Mouse (Mus musculus) limb, embryonic 13.5 days (tissue): ENCODE data around the gene Serhl. TPM values are rescaled to one million over a fixed set of nuclear protein-coding genes. Genes with fewer than 3 reads are reported as not detected.
A peak's percentile ranks its signal among the peaks of the same experiment; 100 is the strongest.
"Not testable (repeated sequence)": the region's sequence is repeated elsewhere in the genome, so short reads cannot be mapped to it uniquely, and the experiment has no call there.

Experiments
- ATAC-seq: fragments of 200-750 bp; cut with Nextera tagmentation; 2 replicates; pipeline ENCODE4 v1.8.0; 2017; ENCODE audit warnings: low read depth, moderate number of reproducible peaks, moderate TSS enrichment; ENCODE audit not compliant: low FRiP score
- H3K27ac ChIP-seq: fragments of 300-500 bp; sonication (generic); 2 replicates; pipeline ENCODE4 v1.5.1; 2015; ENCODE audit warnings: inconsistent platforms, mild to moderate bottlenecking, moderate library complexity
- H3K27me3 ChIP-seq: fragments of 300-500 bp; sonication (generic); 2 replicates; pipeline ENCODE4 v1.6.1; 2015; ENCODE audit warnings: mild to moderate bottlenecking, inconsistent platforms
- H3K36me3 ChIP-seq: fragments of 300-500 bp; sonication (generic); 2 replicates; pipeline ENCODE4 v1.6.1; 2015; ENCODE audit warnings: inconsistent platforms, mild to moderate bottlenecking, moderate library complexity
- H3K4me1 ChIP-seq: fragments of 300-500 bp; sonication (generic); 2 replicates; pipeline ENCODE4 v1.6.1; 2015; ENCODE audit warnings: inconsistent platforms
- H3K4me2 ChIP-seq: fragments of 300-500 bp; sonication (generic); replicated peaks from 2 replicates; pipeline ENCODE4 v1.6.1; 2015; ENCODE audit warnings: inconsistent platforms, mild to moderate bottlenecking, moderate library complexity
- H3K4me3 ChIP-seq: fragments of 300-500 bp; sonication (generic); 2 replicates; pipeline ENCODE4 v1.5.1; 2015; ENCODE audit warnings: moderate library complexity, mild to moderate bottlenecking, inconsistent platforms
- H3K9ac ChIP-seq: fragments of 300-500 bp; sonication (generic); 2 replicates; pipeline ENCODE4 v1.6.1; 2015; ENCODE audit warnings: mild to moderate bottlenecking, inconsistent platforms
- H3K9me3 ChIP-seq: fragments of 300-500 bp; sonication (generic); 2 replicates; pipeline ENCODE4 v1.6.1; 2016; ENCODE audit warnings: inconsistent platforms
- WGBS: fragments of 180-500 bp; shearing (Covaris S2); methylation state at CpG from one replicate; pipeline ENCODE4 v1.1.7; 2015; 5-methylcytosine and 5-hydroxymethylcytosine counted together
- polyA plus RNA-seq: library from polyadenylated mRNA; unstranded; fragments of >200 nt; fragmentation: Nextera tagmentation; extraction: Ambion mirVana; gene quantifications from 2 replicates; pipeline ENCODE4 v1.2.1, GENCODE M21; 2015

The Serhl gene
- polyA plus RNA-seq, 1 experiment from 2014 or later, result 58.9 TPM

- Histone ChIP-seq H3K4me2 (no peak overlapping the region), H3K9ac (no peak overlapping the region), H3K4me1 (peaks cover 22% of the 10 kb centered on the region), H3K27ac (no peak overlapping the region), H3K9me3 (peaks cover 4% of the 10 kb centered on the region; the same call in 1 of the 2 replicates), H3K4me3 (no peak overlapping the region), H3K27me3 (peaks cover 4% of the 10 kb centered on the region), H3K36me3 (no peaks in the 10 kb centered on the region)
- WGBS, result 52% methylated on average over 5 of the region's 5 CpGs
- ATAC-seq, result no peak
These were observed 30.1 kb upstream of the Serhl start for GRCm38 (mm10) chr15:83059233-83059660.

- 17% methylated on average over 5 of the region's 5 CpGs for WGBS
- Histone ChIP-seq H3K27ac (no peak overlapping the region), H3K9me3 (peaks cover 4% of the 10 kb centered on the region; the same call in 1 of the 2 replicates), H3K4me2 (no peak overlapping the region), H3K4me1 (peaks cover 14% of the 10 kb centered on the region), H3K36me3 (no peaks in the 10 kb centered on the region), H3K9ac (no peak overlapping the region), H3K4me3 (no peak overlapping the region), H3K27me3 (no peaks in the 10 kb centered on the region; the same call in 1 of the 2 replicates)
- peak; percentile 38 for ATAC-seq
These were observed 27.6 kb upstream of the Serhl start for GRCm38 (mm10) chr15:83061689-83062088.

GRCm38 (mm10) chr15:83062582-83062981, 26.7 kb upstream of the Serhl start:
- H3K4me2 ChIP-seq, H3K9me3 ChIP-seq, ATAC-seq, H3K4me1 ChIP-seq, H3K27me3 ChIP-seq, H3K27ac ChIP-seq, H3K4me3 ChIP-seq, H3K36me3 ChIP-seq, H3K9ac ChIP-seq: not testable (repeated sequence)
- WGBS, result 93% methylated on average over 2 of the region's 2 CpGs

- Histone ChIP-seq H3K36me3 (no peaks in the 10 kb centered on the region), H3K27me3 (no peaks in the 10 kb centered on the region; the same call in 1 of the 2 replicates), H3K4me2 (no peak overlapping the region), H3K4me3 (no peak overlapping the region), H3K9me3 (no peaks in the 10 kb centered on the region), H3K9ac (no peak overlapping the region), H3K4me1 (peaks cover 10% of the 10 kb centered on the region), H3K27ac (no peak overlapping the region)
- 71% methylated on average over 4 of the region's 4 CpGs for WGBS
- no peak for ATAC-seq
These were observed 23.8 kb upstream of the Serhl start for GRCm38 (mm10) chr15:83065543-83065942.

- 87% methylated on average over 5 of the region's 5 CpGs for WGBS
- H3K9me3 ChIP-seq, result no peaks in the 10 kb centered on the region
- no peak overlapping the region for H3K9ac ChIP-seq
- H3K36me3 ChIP-seq, result no peaks in the 10 kb centered on the region
- H3K4me3 ChIP-seq, result no peak overlapping the region
- no peak for ATAC-seq
- H3K4me1 ChIP-seq, result peaks cover 5% of the 10 kb centered on the region; the same call in 1 of the 2 replicates
- no peaks in the 10 kb centered on the region for H3K27me3 ChIP-seq
- H3K27ac ChIP-seq, result no peak overlapping the region
- H3K4me2 ChIP-seq, result no peak overlapping the region
These were observed 21.0 kb upstream of the Serhl start for GRCm38 (mm10) chr15:83068270-83068669.

GRCm38 (mm10) chr15:83070942-83071341, 18.4 kb upstream of the Serhl start:
- WGBS, result 50% methylated on average over 3 of the region's 3 CpGs
- H3K27ac ChIP-seq, result no peak overlapping the region

GRCm38 (mm10) chr15:83071752-83072151, 17.6 kb upstream of the Serhl start:
- H3K27ac ChIP-seq, result no peak overlapping the region
- no peak for ATAC-seq
- H3K4me3 ChIP-seq, result no peak overlapping the region
- peaks cover 11% of the 10 kb centered on the region; the same call in 1 of the 2 replicates for H3K27me3 ChIP-seq
- H3K9me3 ChIP-seq, result no peaks in the 10 kb centered on the region
- no peak overlapping the region for H3K4me2 ChIP-seq
- H3K36me3 ChIP-seq, result no peaks in the 10 kb centered on the region
- no peak overlapping the region for H3K9ac ChIP-seq
- WGBS, result 87% methylated on average over 5 of the region's 5 CpGs
- peaks cover 5% of the 10 kb centered on the region; the same call in 1 of the 2 replicates for H3K4me1 ChIP-seq

More at GRCm38 (mm10) chr15:83070942-83071341, 18.4 kb upstream of the Serhl start:
- no peak overlapping the region for H3K4me3 ChIP-seq
- H3K9ac ChIP-seq, result no peak overlapping the region
- no peaks in the 10 kb centered on the region for H3K9me3 ChIP-seq
- no peak overlapping the region for H3K4me2 ChIP-seq
- ATAC-seq, result peak; percentile 81
- peaks cover 4% of the 10 kb centered on the region; the same call in 1 of the 2 replicates for H3K27me3 ChIP-seq
- H3K36me3 ChIP-seq, result no peaks in the 10 kb centered on the region
- peaks cover 5% of the 10 kb centered on the region; the same call in 1 of the 2 replicates for H3K4me1 ChIP-seq

GRCm38 (mm10) chr15:83074179-83074578, 15.1 kb upstream of the Serhl start:
- Histone ChIP-seq H3K4me2 (no peak overlapping the region), H3K4me3 (no peak overlapping the region), H3K4me1 (peaks cover 5% of the 10 kb centered on the region; the same call in 1 of the 2 replicates), H3K9me3 (no peaks in the 10 kb centered on the region), H3K9ac (no peak overlapping the region), H3K27me3 (peaks cover 17% of the 10 kb centered on the region), H3K27ac (no peak overlapping the region), H3K36me3 (no peaks in the 10 kb centered on the region)
- WGBS, result 83% methylated on average over 4 of the region's 4 CpGs
- no peak for ATAC-seq

- Histone ChIP-seq H3K27me3 (peaks cover 17% of the 10 kb centered on the region), H3K4me1 (no peaks in the 10 kb centered on the region), H3K9me3 (no peaks in the 10 kb centered on the region), H3K9ac (no peak overlapping the region), H3K36me3 (no peaks in the 10 kb centered on the region), H3K4me2 (no peak overlapping the region), H3K4me3 (no peak overlapping the region), H3K27ac (no peak overlapping the region)
- 64% methylated on average over 27 of the region's 27 CpGs for WGBS
- no peak for ATAC-seq
These were observed 13.4 kb upstream of the Serhl start for GRCm38 (mm10) chr15:83075607-83076525.

- 75% methylated on average over 5 of the region's 5 CpGs for WGBS
- Histone ChIP-seq H3K27me3 (peaks cover 14% of the 10 kb centered on the region), H3K27ac (no peak overlapping the region), H3K9me3 (no peaks in the 10 kb centered on the region), H3K4me1 (peaks cover 8% of the 10 kb centered on the region), H3K9ac (no peak overlapping the region), H3K36me3 (no peaks in the 10 kb centered on the region), H3K4me3 (no peak overlapping the region), H3K4me2 (no peak overlapping the region)
- ATAC-seq, result no peak
These were observed 5.8 kb upstream of the Serhl start for GRCm38 (mm10) chr15:83083530-83083929.

GRCm38 (mm10) chr15:83084022-83084640, 5.2 kb upstream of the Serhl start:
- Histone ChIP-seq H3K9me3 (no peaks in the 10 kb centered on the region), H3K4me3 (no peak overlapping the region), H3K27ac (no peak overlapping the region), H3K27me3 (peaks cover 17% of the 10 kb centered on the region), H3K9ac (no peak overlapping the region), H3K4me1 (peaks cover 14% of the 10 kb centered on the region), H3K4me2 (no peak overlapping the region), H3K36me3 (no peaks in the 10 kb centered on the region)
- ATAC-seq, result peak; percentile 54; the same call in 1 of the 2 replicates
- 64% methylated on average over 13 of the region's 13 CpGs for WGBS

GRCm38 (mm10) chr15:83085901-83086300, 3.4 kb upstream of the Serhl start:
- H3K4me2 ChIP-seq, result no peak overlapping the region
- no peaks in the 10 kb centered on the region for H3K36me3 ChIP-seq
- H3K4me3 ChIP-seq, result no peak overlapping the region
- H3K9ac ChIP-seq, result no peak overlapping the region
- H3K4me1 ChIP-seq, result peaks cover 27% of the 10 kb centered on the region
- no peaks in the 10 kb centered on the region for H3K9me3 ChIP-seq
- ATAC-seq, result no peak
- peaks cover 26% of the 10 kb centered on the region for H3K27me3 ChIP-seq
- H3K27ac ChIP-seq, result no peak overlapping the region
- WGBS, result 37% methylated on average over 7 of the region's 7 CpGs
